Mouse (Mus musculus) 416B (cell line): ENCODE data around the gene Dctn3.

Source experiments
- DNase-seq: peaks from one replicate; pipeline ENCODE4 v3.0.0; 2011; ENCODE audit warnings: low read depth

Dctn3 gene

DNA sequence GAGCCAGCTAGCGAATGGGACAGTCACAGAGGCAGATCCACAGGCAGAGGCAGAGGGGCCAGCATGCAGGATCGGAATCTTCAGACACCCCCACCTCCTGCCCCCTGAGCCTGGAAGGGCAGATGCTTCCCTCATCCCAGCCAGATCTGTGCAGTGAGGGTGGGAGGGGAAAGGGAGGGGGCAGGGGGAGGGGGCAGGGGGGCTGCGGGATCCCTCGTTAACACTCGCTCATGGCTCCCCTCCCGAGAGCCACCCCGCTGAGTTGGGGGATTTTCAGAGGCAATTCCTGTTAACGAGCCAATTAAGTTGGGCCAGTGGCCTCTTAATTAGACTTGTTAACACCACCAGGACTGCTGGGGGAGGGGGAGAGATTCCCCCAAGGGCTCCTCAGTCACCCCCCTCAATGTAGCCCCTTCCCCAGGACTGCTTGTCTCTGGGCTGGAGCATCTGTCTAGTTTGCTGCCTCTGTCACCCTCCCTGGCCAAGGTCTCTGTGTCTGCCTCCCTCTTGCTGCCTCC, 50.9 kb downstream of the Dctn3 start:
- no peak for DNase-seq

DNA sequence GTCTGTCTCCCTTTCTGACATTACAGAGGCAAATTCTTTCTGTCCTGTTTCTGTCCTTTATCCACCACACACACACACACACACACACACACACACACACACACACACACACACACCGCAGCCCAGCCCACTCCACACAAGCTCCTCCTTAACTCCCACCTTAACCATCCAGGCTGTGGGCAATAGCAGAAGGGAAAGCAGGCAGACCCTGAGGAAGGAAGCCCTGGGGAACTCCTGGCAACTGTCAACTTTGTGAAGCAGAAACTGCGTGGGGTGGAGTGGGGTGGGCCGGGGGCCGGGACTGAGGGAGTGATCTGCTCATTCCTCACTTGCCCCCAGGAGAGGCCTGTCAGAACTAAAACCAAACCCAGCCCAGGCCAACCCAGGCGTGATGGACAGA, 51.5 kb downstream of the Dctn3 start:
- no peak for DNase-seq

DNA sequence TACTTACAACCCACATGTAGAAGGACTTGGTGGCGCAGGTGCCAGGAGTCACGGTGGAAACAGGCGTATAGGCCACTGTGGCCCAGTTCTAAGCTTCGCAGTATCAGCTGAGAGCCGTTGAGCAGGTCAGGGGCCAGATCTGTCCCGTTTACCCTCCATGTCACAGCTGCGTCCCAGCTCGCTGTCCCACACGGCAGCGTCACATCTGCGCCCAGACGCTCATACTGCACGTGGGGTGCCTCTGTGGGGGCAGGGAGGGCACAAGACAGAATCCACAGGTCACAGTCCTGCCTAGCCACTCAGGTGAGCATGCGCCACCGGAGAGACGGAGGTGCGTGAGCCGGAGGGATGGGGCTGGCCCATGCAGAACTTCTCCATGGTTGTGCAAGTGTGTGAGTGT, 52.1 kb downstream of the Dctn3 start:
- no peak for DNase-seq

DNA sequence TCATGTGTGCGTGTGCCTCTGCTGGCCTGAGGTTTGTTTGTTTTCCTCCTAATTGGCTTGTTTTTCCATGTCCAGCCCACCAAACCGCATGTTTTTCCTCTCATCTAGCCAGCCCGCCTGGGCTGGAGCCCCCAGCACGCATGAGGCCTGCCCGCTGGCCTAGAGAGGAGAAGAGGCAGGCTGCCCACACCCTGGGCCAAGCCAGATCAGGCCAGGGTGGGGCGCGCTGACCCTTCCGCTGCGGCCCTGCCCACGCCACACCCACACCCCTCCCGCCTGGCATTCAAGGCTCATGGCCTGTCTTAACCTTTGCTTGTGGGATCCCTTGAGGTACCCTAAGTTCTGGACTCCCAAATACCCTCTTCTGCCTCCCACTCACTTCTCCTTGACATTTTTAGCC, 56.3 kb downstream of the Dctn3 start:
- DNase-seq, result no peak

DNA sequence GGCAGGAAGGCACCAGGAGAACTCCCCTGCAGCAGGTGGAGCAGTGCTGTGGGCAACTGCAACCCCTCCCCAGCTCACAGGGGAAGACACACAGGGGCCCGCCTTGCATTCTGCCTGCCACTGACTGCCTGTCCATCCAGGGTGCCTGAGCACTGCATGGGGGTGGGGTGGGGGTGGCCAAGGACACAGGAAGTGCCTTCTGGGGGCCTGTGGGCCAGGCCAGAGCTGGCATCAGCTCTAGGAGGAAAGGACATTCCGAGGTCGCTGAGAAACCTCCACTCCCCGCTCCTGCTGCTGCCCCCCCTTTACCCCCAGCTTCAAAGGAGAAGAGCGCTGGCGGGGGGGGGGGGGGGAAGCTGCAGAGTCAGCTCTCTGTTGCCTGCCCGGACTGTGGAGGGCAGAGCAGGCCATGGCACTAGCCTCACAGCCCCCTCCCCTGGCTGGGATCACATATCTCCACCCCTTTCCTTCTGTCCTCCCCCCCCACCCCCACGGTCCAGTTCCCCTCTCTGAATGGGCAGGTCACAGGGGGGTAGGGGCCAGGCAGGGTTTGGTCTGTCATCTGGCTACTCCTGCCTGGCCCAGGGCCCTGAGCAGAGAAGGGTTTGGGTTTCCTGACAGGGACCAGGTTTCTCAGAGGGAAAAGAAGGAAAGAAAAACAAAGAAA, 57.8 kb downstream of the Dctn3 start:
- DNase-seq, result no peak
